10 mouse cellular contexts compared by ENCODE assay signal in genomic region chr2:93404169-93404568, GRCm38 (mm10). TPM values are rescaled to one million over a fixed set of nuclear protein-coding genes. Genes with fewer than 3 reads are reported as not detected.
DNase-seq lines count a peak whose midpoint lies in the region; ATAC-seq and TF ChIP-seq lines count a peak whose summit lies in the region.
"Had no signal": no experiment of that assay in that cellular context is flagged by ENCODE, and none has a peak within 500 bp of the region (broad histone marks: within the 10 kb centered on the region; RNA-seq: fewer than 3 reads in every experiment).

No protein-coding gene starts in this region.

- TF ChIP-seq POLR2A in heart, adult 2 months (IDR thresholded peaks at IDR 0.05; ENCODE audit: insufficient read depth, low read depth, low read length), result no peak
- no peak for TF ChIP-seq POLR2A in bone marrow, adult 2 months (IDR thresholded peaks at IDR 0.05; ENCODE audit: borderline replicate concordance, control insufficient read depth, low read depth, low read length)

- no peak for DNase-seq in heart, adult 2 months
- DNase-seq in heart, postnatal 4 days, result no peak
- DNase-seq in liver, postnatal 0 days, result no peak
- DNase-seq in liver, result no peak
- DNase-seq in retina, postnatal 1 day, result peak; percentile 38
- DNase-seq in cerebellum, postnatal 36 days, result no peak
- DNase-seq in gastrocnemius, postnatal 36 days, result no peak
- DNase-seq: kidney, postnatal 10 days had no signal

- no peak overlapping the region for H3K4me2 ChIP-seq in liver, postnatal 0 days (ENCODE audit: low read depth, low read length)

- TF ChIP-seq EP300 in heart, adult 2 months (IDR thresholded peaks at IDR 0.05; ENCODE audit: insufficient read depth, low read depth, low read length), result no peak
- no peak for TF ChIP-seq EP300 in liver, postnatal 0 days (IDR thresholded peaks at IDR 0.05; ENCODE audit: low read depth)

- no peaks in the 10 kb centered on the region for H3K9me3 ChIP-seq in liver, postnatal 0 days (ENCODE audit: low read length)
- H3K9me3 ChIP-seq: heart, embryonic 15.5 days had no signal

- no peak overlapping the region for H3K9ac ChIP-seq in heart, adult 2 months (ENCODE audit: low read depth, low read length)
- no peak overlapping the region for H3K9ac ChIP-seq in liver, postnatal 0 days (replicated peaks)
- H3K9ac ChIP-seq: heart, embryonic 15.5 days had no signal

- ATAC-seq in liver, postnatal 0 days, result no peak

- WGBS in heart, adult 2 months, result 45% methylated on average over 4 of the region's 4 CpGs
- 30% methylated on average over 4 of the region's 4 CpGs for whole genome bisulfite sequencing in liver, postnatal 0 days (ENCODE audit: insufficient replicate concordance)
- 40% methylated on average over 4 of the region's 4 CpGs for WGBS in bone marrow, adult 2 months

- no peak overlapping the region for H3K4me3 ChIP-seq in heart, adult 2 months
- no peak overlapping the region for H3K4me3 ChIP-seq in liver, postnatal 0 days (ENCODE audit: low read depth, low read length)
- no peak overlapping the region for H3K4me3 ChIP-seq in bone marrow, adult 2 months (replicated peaks; ENCODE audit: control insufficient read depth, low read depth, low read length)
- H3K4me3 ChIP-seq: heart, embryonic 15.5 days had no signal

- peaks cover 4% of the 10 kb centered on the region; the same call in 1 of the 2 replicates for H3K4me1 ChIP-seq in heart, adult 2 months (ENCODE audit: control insufficient read depth, insufficient read depth, low read length)
- no peaks in the 10 kb centered on the region for H3K4me1 ChIP-seq in liver, postnatal 0 days (ENCODE audit: insufficient read depth)
- H3K4me1 ChIP-seq in bone marrow, adult 2 months (ENCODE audit: control insufficient read depth, insufficient read depth, low read length), result no peaks in the 10 kb centered on the region

- intact Hi-C loops in heart, adult 2 months (cut with DNase I), result no loop called here
- intact Hi-C loops in gastrocnemius, postnatal 36 days (cut with DNase I), result no loop called here

- H3K27me3 ChIP-seq in heart, adult 2 months (ENCODE audit: control insufficient read depth, insufficient read depth, low read length), result no peaks in the 10 kb centered on the region
- no peaks in the 10 kb centered on the region for H3K27me3 ChIP-seq in liver, postnatal 0 days (ENCODE audit: insufficient read depth, low read length)

- no peaks in the 10 kb centered on the region for H3K36me3 ChIP-seq in heart, adult 2 months (ENCODE audit: control insufficient read depth, insufficient read depth, low read length)
- no peaks in the 10 kb centered on the region for H3K36me3 ChIP-seq in liver, postnatal 0 days (replicated peaks; ENCODE audit: insufficient read depth, low read length)
- H3K36me3 ChIP-seq: heart, embryonic 15.5 days had no signal

- H3K79me2 ChIP-seq in heart, adult 2 months (replicated peaks; ENCODE audit: control insufficient read depth, insufficient read depth, low read length), result no peaks in the 10 kb centered on the region

- H3K27ac ChIP-seq in heart, adult 2 months, result no peak overlapping the region
- no peak overlapping the region for H3K27ac ChIP-seq in liver, postnatal 0 days (ENCODE audit: low read depth)
- H3K27ac ChIP-seq in bone marrow, adult 2 months (ENCODE audit: control insufficient read depth, insufficient read depth, low read depth, low read length, poor library complexity), result no peak overlapping the region
- H3K27ac ChIP-seq: heart, embryonic 15.5 days had no signal

- peak; percentile 39 for TF ChIP-seq CTCF in heart, adult 2 months (IDR thresholded peaks at IDR 0.05)
- peak; percentile 55 for TF ChIP-seq CTCF in liver, postnatal 0 days (IDR thresholded peaks at IDR 0.05; ENCODE audit: low read depth)
- TF ChIP-seq CTCF in bone marrow, adult 2 months (IDR thresholded peaks at IDR 0.05; ENCODE audit: control insufficient read depth, insufficient read depth, low read length), result peak; percentile 34; the same call in 1 of the 2 replicates

RNA-seq across cellular contexts. Expression of gene Cd82, which starts 58.8 kb away (rescaled TPM):
- total RNA-seq in heart, adult 2 months (2021), result 10 to 100 TPM; 15.2 to 18.7 TPM
- 28.1 and 31.6 TPM in 2 replicates for polyA plus RNA-seq in heart, adult 2 months (2012; rRNA removed)
- total RNA-seq in heart, postnatal 4 days (2021), result 10 to 100 TPM; 18.4 to 19.7 TPM
- 81.0 and 87.7 TPM in 2 replicates for polyA plus RNA-seq in liver, postnatal 0 days (2015; fragmentation: Nextera tagmentation; extraction: Ambion mirVana)
- 98.5 and 111 TPM in 2 replicates for polyA plus RNA-seq in bone marrow, adult 2 months (2011; ENCODE audit: insufficient read depth, insufficient read length, low replicate concordance, missing spikeins)
- total RNA-seq in gastrocnemius, postnatal 36 days (2021), result 10 to 100 TPM in 1 of 2 experiments, 1 to 10 TPM in 1; 9.5 to 12.4 TPM
